Mouse (Mus musculus): ENCODE results near the gene D6Ertd527e. TPM values are rescaled to one million over a fixed set of nuclear protein-coding genes. Genes with fewer than 3 reads are reported as not detected.

D6Ertd527e gene
- total RNA-seq, 2 experiments from 2014 or later: not detected

- ATAC-seq (replicated peaks; ENCODE audit: low FRiP score, poor library complexity, severe bottlenecking): no peak
These were observed 37.7 kb downstream of the D6Ertd527e start for GRCm38 (mm10) chr6:87142239-87142638.

- no peak for ATAC-seq (replicated peaks; ENCODE audit: low FRiP score, poor library complexity, severe bottlenecking)
These were observed 39.0 kb downstream of the D6Ertd527e start for GRCm38 (mm10) chr6:87143594-87143993.

GRCm38 (mm10) chr6:87147921-87148320, 43.4 kb downstream of the D6Ertd527e start:
- ATAC-seq (replicated peaks; ENCODE audit: low FRiP score, poor library complexity, severe bottlenecking): no peak

- no peak for ATAC-seq (replicated peaks; ENCODE audit: low FRiP score, poor library complexity, severe bottlenecking)
These were observed 45.9 kb downstream of the D6Ertd527e start for GRCm38 (mm10) chr6:87150471-87150870.

- ATAC-seq (replicated peaks; ENCODE audit: low FRiP score, poor library complexity, severe bottlenecking): no peak
These were observed 46.9 kb downstream of the D6Ertd527e start for GRCm38 (mm10) chr6:87151427-87151826.

GRCm38 (mm10) chr6:87152461-87153230, 48.1 kb downstream of the D6Ertd527e start:
- ATAC-seq (replicated peaks; ENCODE audit: low FRiP score, poor library complexity, severe bottlenecking): 0 out of 2 replicates have a peak, but pooled peaks have one; percentile 64

GRCm38 (mm10) chr6:87153231-87153580, 48.7 kb downstream of the D6Ertd527e start:
- ATAC-seq (replicated peaks; ENCODE audit: low FRiP score, poor library complexity, severe bottlenecking): 0 out of 2 replicates have a peak, but pooled peaks have one; percentile 17

GRCm38 (mm10) chr6:87153836-87154235, 49.3 kb downstream of the D6Ertd527e start:
- no peak for ATAC-seq (replicated peaks; ENCODE audit: low FRiP score, poor library complexity, severe bottlenecking)

GRCm38 (mm10) chr6:87158062-87158623, 53.6 kb downstream of the D6Ertd527e start:
- no peak for ATAC-seq (replicated peaks; ENCODE audit: low FRiP score, poor library complexity, severe bottlenecking)

GRCm38 (mm10) chr6:87160196-87160595, 55.6 kb downstream of the D6Ertd527e start:
- ATAC-seq (replicated peaks; ENCODE audit: low FRiP score, poor library complexity, severe bottlenecking): no peak

GRCm38 (mm10) chr6:87161391-87162263, 57.1 kb downstream of the D6Ertd527e start:
- no peak for ATAC-seq (replicated peaks; ENCODE audit: low FRiP score, poor library complexity, severe bottlenecking)

Other genes starting within 250 kb of the D6Ertd527e start
- 13.0 and 21.6 TPM in 2 replicates for gene Nfu1, start 95.5 kb upstream of the D6Ertd527e start, total RNA-seq (2015; ENCODE audit: low replicate concordance)
- gene Nfu1, start 95.5 kb upstream of the D6Ertd527e start, total RNA-seq (2017; ENCODE audit: low replicate concordance): 11.4 and 51.8 TPM in 2 replicates
- gene Gfpt1, start 61.9 kb upstream of the D6Ertd527e start, total RNA-seq (2015; ENCODE audit: low replicate concordance): 8.3 and 11.7 TPM in 2 replicates
- gene Gfpt1, start 61.9 kb upstream of the D6Ertd527e start, total RNA-seq (2017; ENCODE audit: low replicate concordance): 4.8 and 6.3 TPM in 2 replicates
- gene Antxr1, start 231.1 kb downstream of the D6Ertd527e start, total RNA-seq (2015; ENCODE audit: low replicate concordance): 1.7 and 5.0 TPM in 2 replicates
- gene Antxr1, start 231.1 kb downstream of the D6Ertd527e start, total RNA-seq (2017; ENCODE audit: low replicate concordance): 0.39 TPM in 1 of 2 replicates, not detected in the other
- gene Gkn1, start 246.2 kb downstream of the D6Ertd527e start, total RNA-seq (2015; ENCODE audit: low replicate concordance): not detected in 2 replicates
- not detected in 2 replicates for gene Gkn1, start 246.2 kb downstream of the D6Ertd527e start, total RNA-seq (2017; ENCODE audit: low replicate concordance)

Data from erythroid progenitor cell, adult 5-6 weeks (primary cell).